27 mouse cellular contexts compared by ENCODE assay signal in the genomic region with DNA sequence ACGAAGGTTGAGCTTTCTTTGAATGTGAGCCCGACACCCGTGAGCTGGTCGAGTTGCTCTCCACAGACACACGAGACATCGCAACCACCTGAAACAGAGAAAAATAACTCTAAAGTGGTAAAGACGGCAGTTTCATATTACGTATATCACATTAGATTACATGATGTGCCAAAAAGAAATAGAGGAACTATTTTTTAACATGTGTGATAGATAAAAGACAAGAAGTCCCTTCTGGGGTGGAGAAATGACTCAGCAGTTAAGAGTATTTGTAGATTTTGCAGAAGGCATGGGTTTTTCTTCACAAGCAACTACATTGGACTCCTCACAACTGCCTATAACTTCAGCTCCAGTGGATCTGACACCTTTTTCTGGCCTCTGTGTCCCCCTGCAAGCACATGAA.
"Had no signal": no experiment of that assay in that cellular context is flagged by ENCODE, and none has a peak within 500 bp of the region (broad histone marks: within the 10 kb centered on the region; RNA-seq: fewer than 3 reads in every experiment).

No protein-coding gene starts in this region.

- H3K4me3 ChIP-seq: heart, adult 2 months; heart, embryonic 13.5 days; heart, embryonic 15.5 days; hindbrain, embryonic 10.5 days; hindbrain, embryonic 12.5 days; intestine, embryonic 15.5 days; layer of hippocampus, adult 2 months; left cerebral cortex, adult 2 months; limb, embryonic 13.5 days; limb, embryonic 15.5 days; liver, embryonic 12.5 days had no signal

- H3K27me3 ChIP-seq: heart, embryonic 13.5 days; heart, embryonic 15.5 days; hindbrain, embryonic 12.5 days; intestine, embryonic 15.5 days; limb, embryonic 13.5 days; limb, embryonic 15.5 days; liver, embryonic 12.5 days had no signal

- DNase-seq: gastrocnemius, postnatal 14 days; gastrocnemius, postnatal 36 days; heart, adult 2 months; heart, postnatal 14 days; heart, postnatal 36 days; kidney, adult 18-20 months; kidney, adult 8-10 months; kidney, postnatal 10 days; kidney, postnatal 25 days; kidney, postnatal 4 days; lung, adult 18-20 months had no signal

- H3K9me3 ChIP-seq: heart, embryonic 13.5 days; heart, embryonic 15.5 days; intestine, embryonic 15.5 days; limb, embryonic 15.5 days had no signal

- ATAC-seq: hindbrain, embryonic 16.5 days; inflammation-experienced regulatory T-cells, adult 6 months; intestine, embryonic 15.5 days; intestine, postnatal 0 days; liver, embryonic 12.5 days had no signal

- H3K27ac ChIP-seq: heart, adult 2 months; heart, embryonic 13.5 days; heart, embryonic 15.5 days; hindbrain, embryonic 10.5 days; hindbrain, embryonic 12.5 days; hindbrain, embryonic 14.5 days; intestine, embryonic 15.5 days; layer of hippocampus, adult 2 months; left cerebral cortex, adult 2 months; limb, embryonic 13.5 days; limb, embryonic 15.5 days; liver, embryonic 12.5 days; liver, embryonic 14.5 days had no signal

- H3K4me2 ChIP-seq: heart, embryonic 11.5 days; heart, embryonic 13.5 days; heart, embryonic 15.5 days; hindbrain, embryonic 12.5 days; hindbrain, embryonic 14.5 days; intestine, embryonic 15.5 days; limb, embryonic 13.5 days; limb, embryonic 15.5 days; liver, embryonic 12.5 days had no signal

- H3K9ac ChIP-seq: heart, embryonic 13.5 days; heart, embryonic 15.5 days; hindbrain, embryonic 12.5 days; hindbrain, embryonic 14.5 days; intestine, embryonic 15.5 days; limb, embryonic 13.5 days; limb, embryonic 15.5 days; liver, embryonic 12.5 days; liver, embryonic 14.5 days had no signal

- H3K36me3 ChIP-seq: heart, embryonic 13.5 days; heart, embryonic 15.5 days; hindbrain, embryonic 10.5 days; hindbrain, embryonic 12.5 days; intestine, embryonic 15.5 days; limb, embryonic 13.5 days; limb, embryonic 15.5 days; liver, embryonic 12.5 days had no signal

- H3K4me1 ChIP-seq: hindbrain, embryonic 10.5 days; hindbrain, embryonic 12.5 days; intestine, embryonic 15.5 days; limb, embryonic 13.5 days; limb, embryonic 15.5 days; liver, embryonic 12.5 days had no signal
